Mouse (Mus musculus) heart, postnatal 0 days (tissue): ENCODE measurements at regions not wholly inside any gene's neighbourhood (a gene's known extent, or its start where the extent isn't known, plus 50 kb on each side); places are given as distances from the start of the nearest gene placed in this dataset.

Experiments used
- CTCF ChIP-seq: IDR thresholded peaks from 2 replicates; pipeline ENCODE4 v1.5.1; 2016; ENCODE audit warnings: antibody characterized with exemption, control low read depth, low read depth
- EP300 ChIP-seq: IDR thresholded peaks from 2 replicates; pipeline ENCODE4 v1.6.1; 2016; ENCODE audit warnings: antibody characterized with exemption, low read depth

DNA sequence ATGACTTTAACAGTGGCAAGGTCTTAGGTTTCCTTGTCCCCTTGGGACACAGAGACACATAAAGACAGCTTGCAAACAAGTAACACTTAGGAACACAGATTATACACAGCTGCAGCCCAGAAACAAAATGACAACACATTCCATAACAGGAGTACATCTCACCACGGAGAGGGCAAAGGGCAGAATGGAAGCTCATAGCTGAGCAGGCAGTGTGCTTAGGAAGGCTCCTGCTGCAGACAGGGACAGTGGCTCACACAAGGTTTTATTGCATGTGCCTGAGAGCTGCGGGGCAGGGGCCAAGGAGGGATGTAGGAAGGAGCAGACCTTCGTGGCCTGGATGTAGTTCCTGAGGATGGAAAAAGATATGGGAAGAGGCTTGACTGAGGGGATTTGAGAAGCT, 78.8 kb downstream of the Chst2 start:
- TF ChIP-seq CTCF (no peak), EP300 (no peak)
